Mouse (Mus musculus): ENCODE results near the gene Spag4. TPM values are rescaled to one million over a fixed set of nuclear protein-coding genes. Genes with fewer than 3 reads are reported as not detected.

Gene Spag4
- polyA plus RNA-seq, 1 experiment from 2014 or later = 3.9 TPM

DNA sequence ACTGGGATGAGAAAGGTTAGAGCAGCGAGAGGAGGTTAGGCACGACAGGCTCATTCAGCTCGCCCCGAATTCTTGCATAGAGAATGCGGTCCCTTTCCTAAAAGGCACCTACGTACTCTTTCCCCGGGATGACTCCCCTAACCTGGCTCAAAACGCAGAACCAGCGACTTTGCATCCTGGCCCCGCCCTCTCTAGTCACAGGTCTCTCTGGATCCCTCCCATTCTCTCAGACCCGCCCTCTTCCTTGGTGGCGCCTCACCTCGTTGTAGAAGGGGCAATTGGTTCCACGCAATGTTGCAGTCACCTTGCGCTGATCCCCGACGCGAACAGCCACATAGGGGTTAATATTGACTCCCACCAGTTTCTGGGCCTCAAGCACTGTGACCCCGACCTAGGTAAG is 17.0 kb upstream of the Spag4 start:
- Histone ChIP-seq H3K9me3 (ENCODE audit: low read depth, low read length) (no peaks in the 10 kb centered on the region), H3K4me1 (ENCODE audit: insufficient read depth) (no peaks in the 10 kb centered on the region), H3K36me3 (ENCODE audit: insufficient read depth) (no peaks in the 10 kb centered on the region), H3K27me3 (ENCODE audit: insufficient read depth, low read length) (no peaks in the 10 kb centered on the region), H3K4me3 (ENCODE audit: low read depth, low read length) (no peak overlapping the region), H3K4me2 (peak overlapping the region; percentile 36), H3K9ac (no peak overlapping the region), H3K27ac (ENCODE audit: low read depth) (no peak overlapping the region)
- TF ChIP-seq CTCF (IDR thresholded peaks at IDR 0.05; ENCODE audit: low read depth) = no peak
- DNase-seq = peak; percentile 26
- no peak for ATAC-seq (ENCODE audit: insufficient read depth)
- WGBS = 7% methylated on average over 19 of the region's 19 CpGs

DNA sequence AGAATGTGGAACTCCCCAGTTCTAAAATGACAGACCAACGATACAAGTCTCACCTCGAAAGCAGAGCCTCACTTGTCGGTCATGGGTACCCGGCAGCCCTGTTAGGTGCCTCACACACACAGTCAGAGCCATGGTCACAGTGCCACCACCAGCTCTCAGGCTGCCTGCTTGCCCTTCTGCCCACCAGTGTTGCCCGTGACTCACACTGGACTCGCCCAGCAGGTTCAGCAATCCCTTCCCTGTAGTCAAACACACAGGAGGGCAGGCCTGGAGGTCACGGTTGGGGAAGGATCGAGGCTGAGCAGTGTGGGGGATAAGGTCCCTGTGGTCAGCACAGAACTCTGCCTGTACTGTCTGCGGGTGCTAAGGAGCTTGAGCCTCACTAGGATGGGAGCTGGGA is 12.2 kb upstream of the Spag4 start, which contains the start of gene Fer1l4:
TSS of gene Fer1l4 (minus strand) at position 132 of the 400 bp plus-strand sequence.
- no peak within 1 kb of the TSS for H3K4me3 ChIP-seq (ENCODE audit: low read depth, low read length)
- H3K36me3 ChIP-seq (ENCODE audit: insufficient read depth) = no peaks in the 10 kb centered on the region
- DNase-seq = no peak
- WGBS = 63% methylated on average over 9 of the region's 9 CpGs
- TF ChIP-seq CTCF (IDR thresholded peaks at IDR 0.05; ENCODE audit: low read depth) = no peak
- no peaks in the 10 kb centered on the region for H3K9me3 ChIP-seq (ENCODE audit: low read depth, low read length)
- ATAC-seq (ENCODE audit: insufficient read depth) = no peak
- H3K27ac ChIP-seq (ENCODE audit: low read depth) = no peak within 1 kb of the TSS
- H3K4me1 ChIP-seq (ENCODE audit: insufficient read depth) = no peaks in the 10 kb centered on the region
- H3K4me2 ChIP-seq = no peak within 1 kb of the TSS
- H3K9ac ChIP-seq = no peak within 1 kb of the TSS
- no peaks in the 10 kb centered on the region for H3K27me3 ChIP-seq (ENCODE audit: insufficient read depth, low read length)

DNA sequence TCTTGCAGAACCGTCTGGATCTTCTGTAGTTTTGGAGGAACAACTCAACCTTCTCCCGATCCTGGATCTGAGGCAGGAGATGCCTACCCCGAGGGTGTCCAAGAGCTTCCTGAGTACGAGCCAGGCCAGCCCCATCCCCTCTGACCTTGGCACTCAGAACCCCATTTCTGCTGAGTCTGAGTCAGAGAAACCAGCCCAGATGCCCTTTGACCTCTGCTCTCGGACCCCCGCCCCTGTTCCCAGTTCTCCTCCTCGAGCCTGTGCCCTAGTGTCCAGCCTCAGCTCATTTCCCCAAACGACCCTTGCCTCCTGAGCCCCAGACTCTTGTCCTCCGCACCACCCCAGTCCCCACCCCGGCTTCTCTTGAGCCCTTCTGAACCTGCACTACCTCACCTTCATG is 1.2 kb downstream of the Spag4 start:
- peak overlapping the region; percentile 73 for H3K4me3 ChIP-seq (ENCODE audit: low read depth, low read length)
- peak overlapping the region; percentile 95 for H3K4me2 ChIP-seq
- WGBS = 26% methylated on average over 10 of the region's 10 CpGs
- DNase-seq (no peak), ATAC-seq (ENCODE audit: insufficient read depth) (no peak; the same call in none of the 2 replicates)
- H3K27me3 ChIP-seq (ENCODE audit: insufficient read depth, low read length) = no peaks in the 10 kb centered on the region
- no peak for TF ChIP-seq CTCF (IDR thresholded peaks at IDR 0.05; ENCODE audit: low read depth)
- no peaks in the 10 kb centered on the region for H3K4me1 ChIP-seq (ENCODE audit: insufficient read depth)
- H3K9me3 ChIP-seq (ENCODE audit: low read depth, low read length) = no peaks in the 10 kb centered on the region
- H3K9ac ChIP-seq = peak overlapping the region; percentile 87
- H3K36me3 ChIP-seq (ENCODE audit: insufficient read depth) = peaks cover 29% of the 10 kb centered on the region
- no peak overlapping the region for H3K27ac ChIP-seq (ENCODE audit: low read depth)

DNA sequence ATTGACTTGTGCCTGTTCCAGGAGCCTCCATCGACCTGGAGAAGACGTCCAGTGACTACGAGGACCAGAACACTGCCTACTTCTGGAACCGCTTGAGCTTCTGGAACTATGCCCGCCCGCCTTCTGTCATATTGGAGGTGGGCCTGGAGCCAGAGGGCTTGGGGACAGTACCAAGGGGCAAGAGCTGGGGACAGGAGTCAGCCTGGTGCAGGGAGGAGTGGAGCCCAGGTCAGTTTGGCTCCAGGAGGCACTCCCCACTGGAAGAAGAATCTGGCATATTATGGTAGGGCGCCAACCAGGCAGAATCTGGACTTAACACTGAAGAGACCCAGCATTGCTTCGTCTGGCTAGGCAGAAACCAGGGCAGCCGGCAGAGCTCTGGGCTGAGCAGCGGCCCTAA is 2.9 kb downstream of the Spag4 start:
- no peak overlapping the region for H3K27ac ChIP-seq (ENCODE audit: low read depth)
- no peak for DNase-seq
- H3K4me1 ChIP-seq (ENCODE audit: insufficient read depth) = no peaks in the 10 kb centered on the region
- no peak overlapping the region for H3K4me2 ChIP-seq
- H3K9ac ChIP-seq = no peak overlapping the region
- no peaks in the 10 kb centered on the region for H3K9me3 ChIP-seq (ENCODE audit: low read depth, low read length)
- H3K4me3 ChIP-seq (ENCODE audit: low read depth, low read length) = no peak overlapping the region
- TF ChIP-seq CTCF (IDR thresholded peaks at IDR 0.05; ENCODE audit: low read depth) = no peak
- 89% methylated on average over 10 of the region's 10 CpGs for WGBS
- ATAC-seq (ENCODE audit: insufficient read depth) = no peak
- H3K36me3 ChIP-seq (ENCODE audit: insufficient read depth) = peaks cover 46% of the 10 kb centered on the region
- H3K27me3 ChIP-seq (ENCODE audit: insufficient read depth, low read length) = no peaks in the 10 kb centered on the region

DNA sequence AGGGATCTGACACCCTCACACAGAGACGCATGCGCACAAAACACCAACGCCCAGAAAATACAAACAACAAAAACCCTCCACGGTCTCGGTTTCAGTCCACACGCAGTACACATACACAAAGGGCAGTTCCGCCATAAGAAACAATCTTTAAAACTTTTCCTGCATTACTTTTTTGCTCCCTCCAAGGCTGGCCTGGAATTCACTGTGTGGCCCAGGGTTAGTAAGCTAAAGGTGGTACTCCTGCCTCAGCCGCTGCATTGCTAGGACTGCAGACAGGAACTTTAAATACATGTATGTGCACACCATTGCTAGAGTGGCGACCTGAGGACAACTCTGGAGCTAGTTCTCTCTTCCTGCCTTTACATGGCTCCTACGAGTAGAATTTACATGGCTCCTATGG is 6.3 kb downstream of the Spag4 start:
- Histone ChIP-seq H3K36me3 (ENCODE audit: insufficient read depth) (peaks cover 79% of the 10 kb centered on the region), H3K4me1 (ENCODE audit: insufficient read depth) (no peaks in the 10 kb centered on the region), H3K9ac (no peak overlapping the region), H3K9me3 (ENCODE audit: low read depth, low read length) (no peaks in the 10 kb centered on the region), H3K4me2 (no peak overlapping the region), H3K4me3 (ENCODE audit: low read depth, low read length) (no peak overlapping the region), H3K27ac (ENCODE audit: low read depth) (no peak overlapping the region), H3K27me3 (ENCODE audit: insufficient read depth, low read length) (no peaks in the 10 kb centered on the region)
- DNase-seq = no peak
- WGBS = 96% methylated on average over 10 of the region's 10 CpGs
- no peak for ATAC-seq (ENCODE audit: insufficient read depth)
- TF ChIP-seq CTCF (IDR thresholded peaks at IDR 0.05; ENCODE audit: low read depth) = no peak

- no peak for TF ChIP-seq CTCF (IDR thresholded peaks at IDR 0.05; ENCODE audit: low read depth)
- H3K4me2 ChIP-seq = no peak overlapping the region
- H3K9me3 ChIP-seq (ENCODE audit: low read depth, low read length) = no peaks in the 10 kb centered on the region
- ATAC-seq (ENCODE audit: insufficient read depth) (0 out of 2 replicates have a peak, but pooled peaks have one; percentile 7), DNase-seq (no peak)
- no peak overlapping the region for H3K4me3 ChIP-seq (ENCODE audit: low read depth, low read length)
- H3K9ac ChIP-seq = no peak overlapping the region
- H3K4me1 ChIP-seq (ENCODE audit: insufficient read depth) = no peaks in the 10 kb centered on the region
- peaks cover 97% of the 10 kb centered on the region for H3K36me3 ChIP-seq (ENCODE audit: insufficient read depth)
- H3K27ac ChIP-seq (ENCODE audit: low read depth) = no peak overlapping the region
- 88% methylated on average over 15 of the region's 15 CpGs for WGBS
- H3K27me3 ChIP-seq (ENCODE audit: insufficient read depth, low read length) = no peaks in the 10 kb centered on the region
Measured at GRCm38 (mm10) chr2:156073725-156074124, 8.8 kb downstream of the Spag4 start.

DNA sequence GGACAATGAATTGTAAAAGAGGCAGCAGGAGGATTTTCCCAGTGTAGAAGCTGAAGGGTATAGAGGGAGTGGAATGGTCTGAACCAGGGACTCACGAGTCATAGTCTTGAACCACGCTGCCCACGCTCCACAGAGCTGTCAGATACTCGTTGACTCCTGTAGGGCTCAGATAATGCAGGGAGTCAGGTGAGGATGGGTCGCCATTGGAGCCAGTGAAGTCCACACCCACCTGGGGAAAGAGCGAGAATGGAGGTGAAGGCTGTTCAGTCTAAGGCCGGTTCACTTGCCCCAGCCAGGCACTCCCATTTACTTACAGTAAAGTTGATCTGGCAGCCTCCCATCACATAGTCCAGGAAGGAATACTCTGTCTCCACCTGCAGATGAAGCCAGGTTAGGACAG is 12.5 kb downstream of the Spag4 start:
- Histone ChIP-seq H3K27me3 (ENCODE audit: insufficient read depth, low read length) (no peaks in the 10 kb centered on the region), H3K9ac (no peak overlapping the region), H3K27ac (ENCODE audit: low read depth) (no peak overlapping the region), H3K4me3 (ENCODE audit: low read depth, low read length) (no peak overlapping the region), H3K4me1 (ENCODE audit: insufficient read depth) (no peaks in the 10 kb centered on the region), H3K36me3 (ENCODE audit: insufficient read depth) (peaks cover 71% of the 10 kb centered on the region), H3K4me2 (no peak overlapping the region), H3K9me3 (ENCODE audit: low read depth, low read length) (no peaks in the 10 kb centered on the region)
- ATAC-seq (ENCODE audit: insufficient read depth) (no peak), DNase-seq (no peak)
- TF ChIP-seq CTCF (IDR thresholded peaks at IDR 0.05; ENCODE audit: low read depth) = no peak
- WGBS = 85% methylated on average over 7 of the region's 7 CpGs

All from lung, embryonic 14.5 days (tissue).